Mouse (Mus musculus): ENCODE data around the gene Mitf.
A peak's percentile ranks its signal among the peaks of the same experiment; 100 is the strongest.

The Mitf gene

GRCm38 (mm10) chr6:97806781-97807743, at the start of gene Mitf:
Gene Mitf, plus strand, starts transcription at chr6:97807052.
- peak; percentile 98 for DNase-seq (ENCODE audit: low read depth, low spot score)

GRCm38 (mm10) chr6:97757361-97757760, 49.5 kb upstream of the Mitf start:
- DNase-seq (ENCODE audit: low read depth, low spot score) = no peak

- peak; percentile 12 for DNase-seq (ENCODE audit: low read depth, low spot score)
Measured at GRCm38 (mm10) chr6:97758884-97759283, 48.0 kb upstream of the Mitf start.

- DNase-seq (ENCODE audit: low read depth, low spot score) = peak; percentile 82
Measured at GRCm38 (mm10) chr6:97759301-97759700, 47.6 kb upstream of the Mitf start.

GRCm38 (mm10) chr6:97761326-97761725, 45.5 kb upstream of the Mitf start:
- peak; percentile 81 for DNase-seq (ENCODE audit: low read depth, low spot score)

- DNase-seq (ENCODE audit: low read depth, low spot score) = no peak
Measured at GRCm38 (mm10) chr6:97763970-97764369, 42.9 kb upstream of the Mitf start.

- peak; percentile 26 for DNase-seq (ENCODE audit: low read depth, low spot score)
Measured at GRCm38 (mm10) chr6:97767836-97768235, 39.0 kb upstream of the Mitf start.

- peak; percentile 39 for DNase-seq (ENCODE audit: low read depth, low spot score)
Measured at GRCm38 (mm10) chr6:97769549-97769948, 37.3 kb upstream of the Mitf start.

- DNase-seq (ENCODE audit: low read depth, low spot score) = no peak
Measured at GRCm38 (mm10) chr6:97781316-97781715, 25.5 kb upstream of the Mitf start.

GRCm38 (mm10) chr6:97782291-97782690, 24.6 kb upstream of the Mitf start:
- DNase-seq (ENCODE audit: low read depth, low spot score) = no peak

- DNase-seq (ENCODE audit: low read depth, low spot score) = no peak
Measured at GRCm38 (mm10) chr6:97786871-97787270, 20.0 kb upstream of the Mitf start.

- DNase-seq (ENCODE audit: low read depth, low spot score) = no peak
Measured at GRCm38 (mm10) chr6:97788361-97788974, 18.4 kb upstream of the Mitf start.

- DNase-seq (ENCODE audit: low read depth, low spot score) = peak; percentile 46
Measured at GRCm38 (mm10) chr6:97789700-97790099, 17.2 kb upstream of the Mitf start.

- peak; percentile 51 for DNase-seq (ENCODE audit: low read depth, low spot score)
Measured at GRCm38 (mm10) chr6:97792104-97792503, 14.7 kb upstream of the Mitf start.

GRCm38 (mm10) chr6:97795175-97795574, 11.7 kb upstream of the Mitf start:
- no peak for DNase-seq (ENCODE audit: low read depth, low spot score)

GRCm38 (mm10) chr6:97800615-97801014, 6.2 kb upstream of the Mitf start:
- DNase-seq (ENCODE audit: low read depth, low spot score) = peak; percentile 83

GRCm38 (mm10) chr6:97806051-97806450, 801 bp upstream of the Mitf start:
- no peak for DNase-seq (ENCODE audit: low read depth, low spot score)

- no peak for DNase-seq (ENCODE audit: low read depth, low spot score)
Measured at GRCm38 (mm10) chr6:97814191-97814590, 7.3 kb downstream of the Mitf start.

- DNase-seq (ENCODE audit: low read depth, low spot score) = no peak
Measured at GRCm38 (mm10) chr6:97815723-97816122, 8.9 kb downstream of the Mitf start.

- DNase-seq (ENCODE audit: low read depth, low spot score) = no peak
Measured at GRCm38 (mm10) chr6:97816806-97817205, 10.0 kb downstream of the Mitf start.

GRCm38 (mm10) chr6:97818128-97818527, 11.3 kb downstream of the Mitf start:
- peak; percentile 59 for DNase-seq (ENCODE audit: low read depth, low spot score)

GRCm38 (mm10) chr6:97818948-97819347, 12.1 kb downstream of the Mitf start:
- no peak for DNase-seq (ENCODE audit: low read depth, low spot score)

GRCm38 (mm10) chr6:97820505-97820904, 13.7 kb downstream of the Mitf start:
- DNase-seq (ENCODE audit: low read depth, low spot score) = no peak
